Mouse (Mus musculus) C2C12 (cell line): ENCODE results near the gene 2310061I04Rik.

ENCODE experiments used
- CTCF ChIP-seq: IDR thresholded peaks from one replicate; pipeline ENCODE4 v1.5.1; 2011; ENCODE audit not compliant: control insufficient read depth, insufficient read depth, insufficient read length
- MAX ChIP-seq: IDR thresholded peaks from one replicate; pipeline ENCODE4 v1.6.1; 2011; ENCODE audit warnings: mild to moderate bottlenecking, control low read depth
- MYOG ChIP-seq: IDR thresholded peaks from one replicate; pipeline ENCODE4 v1.6.1; 2011; ENCODE audit not compliant: control insufficient read depth, insufficient read length; ENCODE audit errors: extremely low read depth
- USF1 ChIP-seq: IDR thresholded peaks from one replicate; pipeline ENCODE4 v1.6.1; 2011; ENCODE audit warnings: low read depth, mild to moderate bottlenecking, control low read depth, moderate library complexity

DNA sequence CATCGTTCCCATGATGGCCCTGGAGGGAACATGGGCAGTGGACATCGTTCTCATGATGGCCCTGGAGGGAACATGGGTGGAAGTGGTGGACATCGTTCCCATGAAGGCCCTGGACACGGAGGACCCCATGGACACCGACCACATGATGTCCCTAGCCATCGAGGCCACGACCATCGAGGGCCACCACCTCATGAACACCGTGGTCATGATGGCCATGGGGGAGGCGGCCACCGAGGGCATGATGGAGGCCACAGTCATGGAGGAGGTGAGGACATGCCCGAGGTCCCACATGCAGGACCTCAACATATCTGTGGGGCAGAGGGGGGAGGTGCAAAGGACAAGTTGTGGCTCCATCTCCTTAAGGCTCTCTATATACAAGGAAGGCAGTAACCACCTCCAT, 33.4 kb upstream of the 2310061I04Rik start:
- TF ChIP-seq CTCF (no peak), USF1 (no peak), MAX (no peak), MYOG (no peak)
